Mouse (Mus musculus) inflammation-experienced regulatory T-cells, adult 6 months (primary cell): ENCODE data around the gene Galnt10. TPM values are rescaled to one million over a fixed set of nuclear protein-coding genes. Genes with fewer than 3 reads are reported as not detected.

ENCODE experiments used
- ATAC-seq: one replicate; pipeline ENCODE4 v1.8.0; 2017
- polyA plus RNA-seq, 3 experiments: library from polyadenylated mRNA; unstranded; fragments of 100-300 nt; shearing (Covaris generic); gene quantifications; one replicate each; pipeline ENCODE4 v1.2.1; 2017

Gene Galnt10
- polyA plus RNA-seq, 3 experiments from 2014 or later = 2.8 to 5.2 (median 4.6) TPM

GRCm38 (mm10) chr11:57691939-57692338 lies 46.7 kb downstream of the Galnt10 start:
- ATAC-seq = no peak

GRCm38 (mm10) chr11:57692726-57693125 lies 47.5 kb downstream of the Galnt10 start:
- no peak for ATAC-seq

- no peak for ATAC-seq
Observed at GRCm38 (mm10) chr11:57694486-57694885, 49.2 kb downstream of the Galnt10 start.

GRCm38 (mm10) chr11:57696207-57696676 lies 51.0 kb downstream of the Galnt10 start:
- ATAC-seq = no peak

GRCm38 (mm10) chr11:57696807-57697251 lies 51.6 kb downstream of the Galnt10 start:
- ATAC-seq = no peak

GRCm38 (mm10) chr11:57700114-57700513 lies 54.9 kb downstream of the Galnt10 start:
- ATAC-seq = no peak

GRCm38 (mm10) chr11:57701193-57701925 lies 56.1 kb downstream of the Galnt10 start:
- ATAC-seq = no peak

GRCm38 (mm10) chr11:57701956-57702355 lies 56.7 kb downstream of the Galnt10 start:
- ATAC-seq = no peak

GRCm38 (mm10) chr11:57706620-57707019 lies 61.4 kb downstream of the Galnt10 start:
- ATAC-seq = no peak

- no peak for ATAC-seq
Observed at GRCm38 (mm10) chr11:57707114-57707798, 62.0 kb downstream of the Galnt10 start.

- ATAC-seq = no peak
Observed at GRCm38 (mm10) chr11:57708174-57709154, 63.2 kb downstream of the Galnt10 start.

GRCm38 (mm10) chr11:57713960-57714359 lies 68.7 kb downstream of the Galnt10 start:
- ATAC-seq = no peak

- no peak for ATAC-seq
Observed at GRCm38 (mm10) chr11:57716721-57717120, 71.5 kb downstream of the Galnt10 start.

- ATAC-seq = no peak
Observed at GRCm38 (mm10) chr11:57717432-57717831, 72.2 kb downstream of the Galnt10 start.

GRCm38 (mm10) chr11:57718081-57718480 lies 72.8 kb downstream of the Galnt10 start:
- no peak for ATAC-seq

- ATAC-seq = no peak
Observed at GRCm38 (mm10) chr11:57719631-57720030, 74.4 kb downstream of the Galnt10 start.

- no peak for ATAC-seq
Observed at GRCm38 (mm10) chr11:57720076-57720475, 74.8 kb downstream of the Galnt10 start.

GRCm38 (mm10) chr11:57724791-57725463 lies 79.7 kb downstream of the Galnt10 start:
- no peak for ATAC-seq

- ATAC-seq = no peak
Observed at GRCm38 (mm10) chr11:57725926-57726325, 80.7 kb downstream of the Galnt10 start.

GRCm38 (mm10) chr11:57727303-57727969 lies 82.2 kb downstream of the Galnt10 start:
- no peak for ATAC-seq
